Mouse (Mus musculus) urinary bladder, postnatal 10 days (tissue): ENCODE data around the gene Ahdc1.

ENCODE experiments used
- DNase-seq: peaks from one replicate; pipeline ENCODE4 v3.0.0; 2022; ENCODE audit warnings: low spot score

The Ahdc1 gene

GRCm38 (mm10) chr4:133017597-133018262 lies 6.7 kb downstream of the Ahdc1 start:
- DNase-seq, result no peak

GRCm38 (mm10) chr4:133018263-133018798 lies 7.3 kb downstream of the Ahdc1 start:
- no peak for DNase-seq

GRCm38 (mm10) chr4:133020721-133021120 lies 9.7 kb downstream of the Ahdc1 start:
- DNase-seq, result no peak

- DNase-seq, result no peak
Observed at GRCm38 (mm10) chr4:133021181-133021671, 10.2 kb downstream of the Ahdc1 start.

DNA sequence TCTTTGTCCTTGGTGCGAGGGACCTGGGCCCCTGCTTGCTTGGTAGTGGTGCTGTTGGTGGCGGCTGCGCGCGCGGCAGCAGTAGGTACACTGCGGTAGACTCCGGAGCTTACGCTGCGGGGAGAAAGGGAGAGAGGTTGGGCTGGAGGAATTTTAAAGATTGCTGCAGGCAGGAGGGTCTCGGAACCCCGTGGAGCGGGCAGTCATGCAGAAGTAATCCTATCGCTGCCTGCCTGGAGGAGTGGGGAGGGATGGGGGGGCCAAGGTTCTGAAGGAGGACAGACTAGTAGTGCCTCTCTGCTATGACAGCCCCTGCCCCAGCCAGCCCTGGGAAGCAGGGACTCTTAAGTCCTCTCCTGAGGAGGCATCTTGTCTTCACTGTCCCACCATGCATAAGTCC lies 11.2 kb downstream of the Ahdc1 start:
- no peak for DNase-seq

DNA sequence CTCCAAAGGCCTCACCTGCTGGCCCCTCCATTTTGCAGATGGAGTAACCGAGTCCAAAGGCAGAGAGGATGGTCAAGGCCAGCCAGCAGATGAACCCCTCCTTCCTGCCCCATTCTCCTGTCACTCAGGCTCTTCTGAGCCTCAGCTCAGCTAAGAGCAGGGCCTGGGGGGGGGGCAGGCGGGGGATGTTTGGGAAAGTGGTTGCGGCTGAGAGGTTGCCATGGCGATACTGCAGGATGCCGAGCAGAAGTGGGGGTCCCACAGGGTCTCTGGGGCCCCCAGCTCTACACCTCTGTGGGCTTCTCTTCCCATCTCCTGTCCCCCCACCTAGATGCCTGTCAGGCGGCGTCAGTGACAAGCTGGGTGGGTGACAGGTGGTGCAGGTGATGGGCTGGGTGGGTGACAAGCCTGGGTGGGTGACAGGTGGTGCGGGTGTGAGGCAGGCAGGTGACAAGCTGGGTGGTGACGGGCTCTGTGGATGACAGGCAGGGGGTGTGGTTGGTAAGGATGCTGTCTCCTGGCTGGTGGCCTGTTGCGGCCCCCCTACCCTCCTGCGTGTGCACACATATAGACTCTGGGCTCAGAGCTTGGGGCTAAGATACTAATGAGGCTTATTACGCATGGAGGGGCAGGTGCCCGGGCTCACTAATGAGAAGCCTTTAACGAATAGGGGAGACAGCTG lies 12.0 kb downstream of the Ahdc1 start:
- no peak for DNase-seq

GRCm38 (mm10) chr4:133023636-133024035 lies 12.6 kb downstream of the Ahdc1 start:
- DNase-seq, result no peak

- no peak for DNase-seq
Observed at GRCm38 (mm10) chr4:133024404-133024803, 13.3 kb downstream of the Ahdc1 start.

DNA sequence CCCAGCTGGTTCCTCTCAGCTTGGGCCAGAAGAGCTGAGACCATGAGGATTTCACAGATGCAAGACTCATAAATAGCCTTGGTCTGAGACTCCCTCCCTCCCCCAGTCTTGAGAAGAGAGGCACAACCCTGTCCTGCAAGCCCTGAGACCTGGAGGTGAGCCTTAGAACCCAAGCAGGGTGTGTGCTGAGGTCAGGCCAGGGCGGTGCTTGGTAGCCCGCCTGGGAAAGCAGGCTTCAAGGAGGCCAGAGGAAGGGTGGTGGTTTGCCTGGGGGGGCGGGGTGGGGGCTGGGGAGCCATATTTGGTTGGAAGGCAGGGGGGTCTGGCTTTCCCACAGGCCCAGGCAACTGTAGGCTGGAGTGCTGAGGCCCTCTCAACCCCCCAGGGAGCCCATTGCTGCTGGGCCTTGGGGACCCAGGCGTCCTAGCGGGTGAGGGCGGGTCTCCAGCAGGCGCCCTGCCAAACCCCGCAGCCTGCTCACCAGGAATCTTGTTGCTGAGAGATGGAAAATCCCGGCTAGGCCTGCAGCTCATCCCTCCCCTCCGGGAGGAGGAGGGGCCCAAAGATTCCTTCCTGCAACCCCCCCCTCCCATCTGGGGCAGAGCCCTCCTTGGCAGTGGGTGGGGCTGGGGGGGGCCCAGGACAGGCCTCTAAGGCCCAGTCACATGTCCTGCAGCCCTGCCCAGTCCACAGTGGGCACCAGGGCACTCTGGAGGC lies 14.1 kb downstream of the Ahdc1 start:
- DNase-seq, result no peak

- no peak for DNase-seq
Observed at GRCm38 (mm10) chr4:133026272-133026671, 15.2 kb downstream of the Ahdc1 start.

DNA sequence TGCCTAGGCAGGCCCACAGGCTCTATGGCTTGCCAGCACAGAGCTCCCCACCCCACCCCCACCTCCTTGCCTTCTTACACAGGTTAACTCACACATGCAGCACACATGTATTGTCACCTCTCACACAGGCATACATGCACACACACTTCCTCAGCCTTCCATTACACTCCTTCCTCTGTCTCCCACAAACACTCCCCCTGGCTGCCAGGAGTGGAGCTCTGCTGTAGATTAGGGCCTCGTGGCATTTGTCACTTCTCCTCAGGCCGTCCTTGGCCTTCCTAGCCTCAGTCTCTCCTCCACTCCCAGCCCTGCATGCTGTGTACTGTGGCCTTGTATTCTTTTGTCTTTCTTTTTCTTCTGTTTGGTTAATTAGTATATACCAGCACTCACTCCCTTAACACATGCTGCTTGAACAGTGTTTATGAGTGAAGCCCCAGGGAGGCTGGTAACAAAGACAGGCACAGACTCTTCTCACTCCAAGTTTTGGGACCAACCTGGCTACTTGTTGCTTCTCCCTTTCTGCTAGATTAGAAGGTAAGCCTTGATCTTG lies 15.8 kb downstream of the Ahdc1 start:
- no peak for DNase-seq

- DNase-seq, result no peak
Observed at GRCm38 (mm10) chr4:133027721-133028120, 16.7 kb downstream of the Ahdc1 start.

- no peak for DNase-seq
Observed at GRCm38 (mm10) chr4:133028193-133028592, 17.1 kb downstream of the Ahdc1 start.

DNA sequence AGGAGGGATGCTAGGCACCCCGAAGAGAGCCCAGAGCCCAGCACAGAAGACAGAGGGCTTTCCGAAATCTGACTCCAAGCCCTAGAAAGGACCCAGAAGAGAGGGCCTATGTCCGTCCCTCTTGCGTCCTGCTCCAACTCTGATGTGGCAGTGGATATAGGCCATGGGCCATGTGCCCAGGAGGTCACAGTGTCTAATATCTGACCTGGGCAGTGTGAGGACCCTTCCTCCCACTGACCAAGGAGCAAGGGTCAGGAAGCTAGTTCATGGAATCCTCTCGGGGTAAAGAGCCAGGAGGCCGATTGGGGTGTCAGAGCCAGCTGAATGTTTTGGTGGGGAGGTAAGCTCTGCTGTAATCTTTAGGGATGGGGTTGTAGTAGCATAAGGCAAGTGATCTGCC lies 17.8 kb downstream of the Ahdc1 start:
- DNase-seq, result no peak

GRCm38 (mm10) chr4:133032410-133033095 lies 21.5 kb downstream of the Ahdc1 start:
- DNase-seq, result no peak

DNA sequence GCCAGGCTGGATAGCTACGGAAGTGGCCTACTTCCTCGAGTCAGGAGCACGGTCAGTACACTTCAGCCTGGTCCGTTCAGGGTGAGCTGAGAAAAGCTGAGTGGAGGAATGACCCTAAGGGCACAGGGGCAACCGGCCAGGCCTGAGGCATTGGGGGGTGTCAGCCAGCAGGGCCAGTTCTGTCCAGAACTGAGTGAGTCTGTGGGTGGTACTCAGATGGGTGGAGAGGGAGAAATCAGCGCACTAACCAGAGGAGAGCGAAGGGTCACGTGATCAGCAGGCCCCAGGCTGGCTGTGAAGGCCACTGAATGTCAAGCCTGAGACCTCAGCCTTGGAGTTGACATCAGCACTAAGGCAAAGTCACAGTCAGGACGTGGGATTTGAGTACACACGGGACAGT lies 23.4 kb downstream of the Ahdc1 start:
- no peak for DNase-seq

DNA sequence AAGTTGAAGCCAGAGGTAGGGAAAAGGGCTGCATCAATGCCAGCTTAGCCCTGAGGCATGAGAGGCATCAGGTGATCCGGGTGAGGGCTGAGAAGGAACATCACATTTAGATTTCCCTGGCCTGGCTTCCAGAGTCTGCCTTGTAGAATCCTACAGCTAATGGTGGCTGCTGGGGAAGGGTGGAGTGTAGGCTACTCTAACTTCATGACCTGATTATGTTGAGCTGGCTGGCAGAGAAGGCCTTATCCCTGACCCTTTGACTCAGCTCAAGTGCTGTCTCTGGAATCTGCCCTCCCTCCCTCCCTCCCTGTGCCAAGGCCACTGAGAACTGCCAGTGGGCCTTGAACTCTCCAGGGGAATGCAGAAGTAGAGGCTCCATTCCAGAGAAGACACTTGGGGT lies 24.4 kb downstream of the Ahdc1 start:
- no peak for DNase-seq

GRCm38 (mm10) chr4:133035946-133036345 lies 24.9 kb downstream of the Ahdc1 start:
- no peak for DNase-seq

DNA sequence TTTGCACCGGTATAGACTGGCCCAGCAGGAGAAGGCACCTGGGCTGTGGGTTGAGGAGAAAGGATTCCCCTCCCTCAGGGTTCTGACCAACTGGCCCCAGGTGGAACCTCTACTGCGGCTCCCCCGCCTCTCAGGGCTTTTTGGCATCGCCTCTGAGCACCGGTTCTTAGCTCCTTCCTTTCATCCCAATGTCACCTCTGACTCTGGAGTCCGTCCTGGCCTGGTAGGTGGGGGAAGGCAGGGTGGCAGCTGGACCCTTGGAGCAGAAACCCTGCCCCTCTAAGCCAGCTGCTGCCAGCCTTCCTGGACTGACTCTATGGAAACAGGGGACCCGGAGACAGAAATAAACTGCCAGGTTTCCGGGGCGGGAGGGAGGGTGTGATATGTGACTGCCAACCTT lies 26.2 kb downstream of the Ahdc1 start:
- no peak for DNase-seq

GRCm38 (mm10) chr4:133037798-133038197 lies 26.7 kb downstream of the Ahdc1 start:
- no peak for DNase-seq

GRCm38 (mm10) chr4:133038521-133039115 lies 27.6 kb downstream of the Ahdc1 start:
- DNase-seq, result no peak
